Mouse (Mus musculus) liver, embryonic 14.5 days (tissue): ENCODE results near the gene Zfp689. TPM values are rescaled to one million over a fixed set of nuclear protein-coding genes. Genes with fewer than 3 reads are reported as not detected.

ENCODE experiments used
- ATAC-seq: fragments of 200-750 bp; cut with Nextera tagmentation; 2 replicates; pipeline ENCODE4 v1.8.0; 2017; ENCODE audit warnings: moderate number of reproducible peaks, mild to moderate bottlenecking, moderate library complexity; ENCODE audit not compliant: insufficient read depth
- DNase-seq, 3 experiments: peaks; one replicate each; pipeline ENCODE4 v3.0.0-alpha.2; 2012 to 2013; ENCODE audit warnings: low read depth in 3 of 3, low spot score in 3 of 3
- H3K27ac ChIP-seq: fragments of 300-500 bp; sonication (generic); 2 replicates; pipeline ENCODE4 v1.5.1; 2014; ENCODE audit warnings: moderate library complexity, mild to moderate bottlenecking, control low read depth, inconsistent platforms
- H3K27me3 ChIP-seq: fragments of 300-500 bp; sonication (generic); 2 replicates; pipeline ENCODE4 v1.6.1; 2014; ENCODE audit warnings: mild to moderate bottlenecking, low read length, moderate library complexity; ENCODE audit not compliant: control insufficient read depth, insufficient read depth
- H3K36me3 ChIP-seq: fragments of 300-500 bp; sonication (generic); replicated peaks from 2 replicates; pipeline ENCODE4 v1.6.1; 2014; ENCODE audit warnings: low read depth; ENCODE audit not compliant: control insufficient read depth, insufficient read depth
- H3K4me1 ChIP-seq, 2 experiments: fragments of 200-500 bp in 1 of 2; fragments of 300-500 bp in 1 of 2; sonication (generic) in 1 of 2; replicated peaks; 2 replicates each; pipeline ENCODE4 v1.6.1; 2012 to 2014; ENCODE audit warnings: antibody characterized with exemption in 1 of 2, inconsistent platforms in 1 of 2, low read length in 1 of 2; ENCODE audit not compliant: control insufficient read depth in 2 of 2, insufficient read depth in 2 of 2
- H3K4me2 ChIP-seq: fragments of 300-500 bp; sonication (generic); 2 replicates; pipeline ENCODE4 v1.6.1; 2014; ENCODE audit warnings: low read depth, mild to moderate bottlenecking, control low read depth, moderate library complexity
- H3K4me3 ChIP-seq, 2 experiments: fragments of 200-500 bp in 1 of 2; fragments of 300-500 bp in 1 of 2; sonication (generic) in 1 of 2; 2 replicates each; pipeline ENCODE4 v1.5.1; 2012 to 2014; ENCODE audit warnings: low read depth in 2 of 2, low read length in 2 of 2, mild to moderate bottlenecking in 2 of 2, control low read depth in 1 of 2, inconsistent platforms in 1 of 2, moderate library complexity in 1 of 2; ENCODE audit not compliant: insufficient read depth in 1 of 2
- H3K9ac ChIP-seq: fragments of 300-500 bp; sonication (generic); replicated peaks from 2 replicates; pipeline ENCODE4 v1.6.1; 2014; ENCODE audit warnings: mild to moderate bottlenecking, control low read depth, moderate library complexity
- H3K9me3 ChIP-seq: fragments of 300-500 bp; sonication (generic); 2 replicates; pipeline ENCODE4 v1.6.1; 2016; ENCODE audit warnings: low read length, mixed read lengths; ENCODE audit not compliant: control insufficient read depth
- CTCF ChIP-seq: IDR thresholded peaks from 2 replicates; pipeline ENCODE4 v1.5.1; 2016; ENCODE audit warnings: antibody characterized with exemption, low read depth, control low read depth
- EP300 ChIP-seq: IDR thresholded peaks from 2 replicates; pipeline ENCODE4 v1.6.1; 2016; ENCODE audit warnings: antibody characterized with exemption, low read depth
- WGBS: fragments of 180-500 bp; shearing (Covaris S2); extraction: QIAGEN DNeasy Blood & Tissue Kit; methylation state at CpG from one replicate; pipeline ENCODE4 v1.1.7; 2014; ENCODE audit not compliant: insufficient replicate concordance; 5-methylcytosine and 5-hydroxymethylcytosine counted together
- polyA plus RNA-seq, 2 experiments: library from polyadenylated mRNA; depleted of rRNA in 1 of 2; stranded (reverse) in 1 of 2; unstranded in 1 of 2; fragments of >200 nt; fragmentation: Nextera tagmentation in 1 of 2; extraction: Ambion mirVana in 1 of 2; gene quantifications; 2 replicates each; pipeline versions ENCODE4 v1.2.1 to v1.2.3; 2012 to 2014

Zfp689 gene
- polyA plus RNA-seq (2012; rRNA removed) (1.8 and 2.1 TPM in 2 replicates), polyA plus RNA-seq (2014; fragmentation: Nextera tagmentation; extraction: Ambion mirVana) (1.3 and 1.4 TPM in 2 replicates)

- no peaks in the 10 kb centered on the region for H3K9me3 ChIP-seq
- H3K4me2 ChIP-seq: peak within 1 kb of the TSS; percentile 71
- peak within 1 kb of the TSS; percentile 79 to 82 for H3K4me3 ChIP-seq
- H3K27ac ChIP-seq: peak within 1 kb of the TSS; percentile 90
- H3K27me3 ChIP-seq: no peaks in the 10 kb centered on the region
- peak within 1 kb of the TSS; percentile 97 for H3K9ac ChIP-seq
- under 1% methylated on average over 54 of the region's 54 CpGs for WGBS
- peaks cover 14 to 16% of the 10 kb centered on the region in 2 experiments for H3K4me1 ChIP-seq
- ATAC-seq: peak; percentile 90
- TF ChIP-seq EP300 (peak; percentile 85), CTCF (peak; percentile 39; the same call in 1 of the 2 replicates)
- peaks cover 9% of the 10 kb centered on the region for H3K36me3 ChIP-seq
- peak; percentile 97 to 98 (median 98) for DNase-seq
Measured at GRCm38 (mm10) chr7:127448521-127449300, at the start of gene Zfp689. Zfp689 (minus strand) TSS chr7:127449158.

- peak; percentile 43; the same call in 1 of the 2 replicates for ATAC-seq
Measured at GRCm38 (mm10) chr7:127498407-127498806, 49.4 kb upstream of the Zfp689 start.

GRCm38 (mm10) chr7:127497382-127497781 lies 48.4 kb upstream of the Zfp689 start:
- Histone ChIP-seq H3K4me3 (no peak overlapping the region), H3K9ac (no peak overlapping the region), H3K27me3 (no peaks in the 10 kb centered on the region), H3K27ac (no peak overlapping the region), H3K36me3 (no peaks in the 10 kb centered on the region), H3K4me2 (no peak overlapping the region), H3K9me3 (no peaks in the 10 kb centered on the region), H3K4me1 (no peaks in the 10 kb centered on the region)
- TF ChIP-seq CTCF (no peak), EP300 (no peak)
- 54% methylated on average over 2 of the region's 2 CpGs for WGBS
- DNase-seq (no peak), ATAC-seq (peak; percentile 35; the same call in 1 of the 2 replicates)

More at GRCm38 (mm10) chr7:127498407-127498806, 49.4 kb upstream of the Zfp689 start:
- H3K36me3 ChIP-seq: no peaks in the 10 kb centered on the region
- WGBS: 31% methylated on average over 3 of the region's 3 CpGs
- H3K27me3 ChIP-seq: no peaks in the 10 kb centered on the region
- DNase-seq: no peak
- H3K9me3 ChIP-seq: no peaks in the 10 kb centered on the region
- H3K4me2 ChIP-seq: no peak overlapping the region
- H3K4me1 ChIP-seq: no peaks in the 10 kb centered on the region
- no peak overlapping the region for H3K4me3 ChIP-seq
- H3K9ac ChIP-seq: no peak overlapping the region
- no peak overlapping the region for H3K27ac ChIP-seq
- TF ChIP-seq CTCF: peak; percentile 68
- TF ChIP-seq EP300: no peak

GRCm38 (mm10) chr7:127494648-127495047 lies 45.7 kb upstream of the Zfp689 start:
- ATAC-seq: no peak
- H3K9me3 ChIP-seq: no peaks in the 10 kb centered on the region

GRCm38 (mm10) chr7:127491846-127492245 lies 42.9 kb upstream of the Zfp689 start:
- DNase-seq (no peak), ATAC-seq (no peak)
- TF ChIP-seq CTCF (no peak), EP300 (no peak)
- Histone ChIP-seq H3K9ac (no peak overlapping the region), H3K27me3 (no peaks in the 10 kb centered on the region), H3K36me3 (peaks cover 28% of the 10 kb centered on the region), H3K4me3 (no peak overlapping the region), H3K4me1 (no peaks in the 10 kb centered on the region), H3K4me2 (no peak overlapping the region), H3K9me3 (no peaks in the 10 kb centered on the region), H3K27ac (no peak overlapping the region)
- 84% methylated on average over 3 of the region's 3 CpGs for WGBS

More at GRCm38 (mm10) chr7:127494648-127495047, 45.7 kb upstream of the Zfp689 start:
- H3K4me3 ChIP-seq: no peak overlapping the region
- H3K4me1 ChIP-seq: no peaks in the 10 kb centered on the region
- H3K36me3 ChIP-seq: peaks cover 15% of the 10 kb centered on the region
- H3K27me3 ChIP-seq: no peaks in the 10 kb centered on the region
- no peak overlapping the region for H3K27ac ChIP-seq
- no peak overlapping the region for H3K9ac ChIP-seq
- DNase-seq: no peak
- H3K4me2 ChIP-seq: no peak overlapping the region
- TF ChIP-seq EP300 (no peak), CTCF (no peak)
